Mouse (Mus musculus) kidney, postnatal 0 days (tissue): ENCODE results near the gene Gpx1. TPM values are rescaled to one million over a fixed set of nuclear protein-coding genes. Genes with fewer than 3 reads are reported as not detected.

ENCODE experiments used
- ATAC-seq: fragments of 200-750 bp; cut with Nextera tagmentation; replicated peaks from 2 replicates; pipeline ENCODE4 v1.8.0; 2017; ENCODE audit warnings: low read depth, moderate number of reproducible peaks, moderate TSS enrichment, moderate library complexity; ENCODE audit not compliant: low FRiP score
- DNase-seq: peaks from one replicate; pipeline ENCODE4 v3.0.0-alpha.2; 2016; ENCODE audit warnings: low spot score
- H3K27ac ChIP-seq: fragments of 300-500 bp; sonication (generic); 2 replicates; pipeline ENCODE4 v1.5.1; 2014; ENCODE audit warnings: mild to moderate bottlenecking
- H3K27me3 ChIP-seq: fragments of 300-500 bp; sonication (generic); 2 replicates; pipeline ENCODE4 v1.6.1; 2014; ENCODE audit warnings: low read length, mixed read lengths; ENCODE audit not compliant: insufficient read depth
- H3K36me3 ChIP-seq: fragments of 300-500 bp; sonication (generic); 2 replicates; pipeline ENCODE4 v1.6.1; 2014; ENCODE audit warnings: low read length, mixed read lengths; ENCODE audit not compliant: insufficient read depth
- H3K4me1 ChIP-seq: fragments of 300-500 bp; sonication (generic); replicated peaks from 2 replicates; pipeline ENCODE4 v1.6.1; 2014; ENCODE audit warnings: antibody characterized with exemption, low read length, mixed read lengths; ENCODE audit not compliant: insufficient read depth
- H3K4me2 ChIP-seq: fragments of 300-500 bp; sonication (generic); 2 replicates; pipeline ENCODE4 v1.6.1; 2014; ENCODE audit warnings: mild to moderate bottlenecking, low read length, moderate library complexity, mixed read lengths
- H3K4me3 ChIP-seq: fragments of 300-500 bp; sonication (generic); replicated peaks from 2 replicates; pipeline ENCODE4 v1.5.1; 2014; ENCODE audit warnings: low read depth, low read length
- H3K9ac ChIP-seq: fragments of 300-500 bp; sonication (generic); 2 replicates; pipeline ENCODE4 v1.6.1; 2014; ENCODE audit warnings: low read depth, low read length
- H3K9me3 ChIP-seq: fragments of 300-500 bp; sonication (generic); replicated peaks from 2 replicates; pipeline ENCODE4 v1.6.1; 2016; ENCODE audit warnings: low read length, inconsistent platforms, mixed read lengths
- CTCF ChIP-seq: IDR thresholded peaks from 2 replicates; pipeline ENCODE4 v1.5.1; 2016; ENCODE audit warnings: antibody characterized with exemption, low read depth, mild to moderate bottlenecking, moderate library complexity
- WGBS: fragments of 180-500 bp; shearing (Covaris S2); extraction: QIAGEN DNeasy Blood & Tissue Kit; methylation state at CpG from one replicate; pipeline ENCODE4 v1.1.7; 2014; 5-methylcytosine and 5-hydroxymethylcytosine counted together
- polyA plus RNA-seq: library from polyadenylated mRNA; unstranded; fragments of >200 nt; fragmentation: Nextera tagmentation; extraction: Ambion mirVana; gene quantifications from 2 replicates; pipeline ENCODE4 v1.2.1, GENCODE M21; 2015

The Gpx1 gene
- polyA plus RNA-seq, 1 experiment from 2014 or later, result 1,215 TPM

GRCm38 (mm10) chr9:108386816-108387215, 48.1 kb downstream of the Gpx1 start:
- H3K9ac ChIP-seq, result no peak overlapping the region
- no peaks in the 10 kb centered on the region for H3K4me1 ChIP-seq
- H3K4me2 ChIP-seq, result no peak overlapping the region
- H3K27me3 ChIP-seq, result no peaks in the 10 kb centered on the region
- no peak for DNase-seq
- H3K9me3 ChIP-seq, result no peaks in the 10 kb centered on the region
- ATAC-seq, result no peak
- no peak overlapping the region for H3K4me3 ChIP-seq
- no peak for TF ChIP-seq CTCF
- no peak overlapping the region for H3K27ac ChIP-seq
- peaks cover 76% of the 10 kb centered on the region for H3K36me3 ChIP-seq
- WGBS, result 74% methylated on average over 4 of the region's 4 CpGs

- Histone ChIP-seq H3K27ac (no peak overlapping the region), H3K36me3 (peaks cover 75% of the 10 kb centered on the region), H3K9ac (no peak overlapping the region), H3K4me3 (no peak overlapping the region), H3K4me1 (no peaks in the 10 kb centered on the region), H3K27me3 (no peaks in the 10 kb centered on the region), H3K9me3 (no peaks in the 10 kb centered on the region), H3K4me2 (no peak overlapping the region)
- no peak for TF ChIP-seq CTCF
- 72% methylated on average over 10 of the region's 10 CpGs for WGBS
- DNase-seq (no peak), ATAC-seq (no peak)
These were observed 49.9 kb downstream of the Gpx1 start for GRCm38 (mm10) chr9:108388601-108389000.

GRCm38 (mm10) chr9:108389220-108389619, 50.5 kb downstream of the Gpx1 start:
- no peak overlapping the region for H3K9ac ChIP-seq
- WGBS, result 77% methylated on average over 6 of the region's 6 CpGs
- ATAC-seq (no peak), DNase-seq (no peak)
- no peaks in the 10 kb centered on the region for H3K9me3 ChIP-seq
- no peaks in the 10 kb centered on the region for H3K4me1 ChIP-seq
- no peak overlapping the region for H3K27ac ChIP-seq
- no peak overlapping the region for H3K4me2 ChIP-seq
- no peaks in the 10 kb centered on the region for H3K27me3 ChIP-seq
- no peak overlapping the region for H3K4me3 ChIP-seq
- no peak for TF ChIP-seq CTCF
- peaks cover 69% of the 10 kb centered on the region for H3K36me3 ChIP-seq

Other genes starting within 250 kb of the Gpx1 start
- gene Apeh, start 244.3 kb upstream of the Gpx1 start, polyA plus RNA-seq, result 62.6 and 69.3 TPM in 2 replicates
- 0.25 and 0.31 TPM in 2 replicates for gene Bsn, start 148.5 kb upstream of the Gpx1 start, polyA plus RNA-seq
- gene Dag1, start 74.9 kb upstream of the Gpx1 start, polyA plus RNA-seq, result 165 and 170 TPM in 2 replicates
- gene Nicn1, start 48.5 kb upstream of the Gpx1 start, polyA plus RNA-seq, result 30.1 and 34.5 TPM in 2 replicates
- 50.5 and 51.2 TPM in 2 replicates for gene Amt, start 42.0 kb upstream of the Gpx1 start, polyA plus RNA-seq
- 448 and 489 TPM in 2 replicates for gene Rhoa, start 32.8 kb upstream of the Gpx1 start, polyA plus RNA-seq
- 47.5 and 49.0 TPM in 2 replicates for gene Tcta, start 32.7 kb upstream of the Gpx1 start, polyA plus RNA-seq
- 64.0 and 79.9 TPM in 2 replicates for gene Usp4, start 8.9 kb downstream of the Gpx1 start, polyA plus RNA-seq
- gene 1700102P08Rik, start 53.9 kb downstream of the Gpx1 start, polyA plus RNA-seq, result 0.17 and 0.66 TPM in 2 replicates
- gene Ccdc36, start 89.6 kb downstream of the Gpx1 start, polyA plus RNA-seq, result 0.91 and 0.96 TPM in 2 replicates
- not detected in 2 replicates for gene BC048562, start 97.6 kb downstream of the Gpx1 start, polyA plus RNA-seq
- 49.5 and 55.3 TPM in 2 replicates for gene Ccdc71, start 121.6 kb downstream of the Gpx1 start, polyA plus RNA-seq
- gene Klhdc8b, start 122.7 kb downstream of the Gpx1 start, polyA plus RNA-seq, result 31.1 and 33.5 TPM in 2 replicates
- gene Lamb2, start 140.8 kb downstream of the Gpx1 start, polyA plus RNA-seq, result 35.6 and 38.9 TPM in 2 replicates
- 43.8 and 47.4 TPM in 2 replicates for gene Usp19, start 151.7 kb downstream of the Gpx1 start, polyA plus RNA-seq
- gene Qars, start 168.8 kb downstream of the Gpx1 start, polyA plus RNA-seq, result 87.9 and 94.1 TPM in 2 replicates
- 87.2 and 87.9 TPM in 2 replicates for gene Qrich1, start 177.9 kb downstream of the Gpx1 start, polyA plus RNA-seq
- gene Impdh2, start 221.4 kb downstream of the Gpx1 start, polyA plus RNA-seq, result 118 and 132 TPM in 2 replicates
- gene Ndufaf3, start 228.5 kb downstream of the Gpx1 start, polyA plus RNA-seq, result 67.7 and 69.2 TPM in 2 replicates
- 102 and 114 TPM in 2 replicates for gene Dalrd3, start 231.0 kb downstream of the Gpx1 start, polyA plus RNA-seq
- gene Wdr6, start 239.8 kb downstream of the Gpx1 start, polyA plus RNA-seq, result 67.6 and 75.9 TPM in 2 replicates